Mouse (Mus musculus) embryonic facial prominence, embryonic 15.5 days (tissue): ENCODE results near the gene Tab2. TPM values are rescaled to one million over a fixed set of nuclear protein-coding genes. Genes with fewer than 3 reads are reported as not detected.

ENCODE experiments used
- ATAC-seq: fragments of 200-750 bp; cut with Nextera tagmentation; 2 replicates; pipeline ENCODE4 v1.8.0; 2017; ENCODE audit warnings: low read depth, moderate TSS enrichment; ENCODE audit not compliant: insufficient number of reproducible peaks, low FRiP score, low TSS enrichment
- H3K27ac ChIP-seq: fragments of 300-500 bp; sonication (generic); replicated peaks from 2 replicates; pipeline ENCODE4 v1.5.1; 2015; ENCODE audit warnings: mild to moderate bottlenecking, inconsistent platforms
- H3K27me3 ChIP-seq: fragments of 300-500 bp; sonication (generic); 2 replicates; pipeline ENCODE4 v1.6.1; 2015; ENCODE audit warnings: inconsistent platforms
- H3K36me3 ChIP-seq: fragments of 300-500 bp; sonication (generic); 2 replicates; pipeline ENCODE4 v1.6.1; 2015; ENCODE audit warnings: mild to moderate bottlenecking, inconsistent platforms
- H3K4me1 ChIP-seq: fragments of 300-500 bp; sonication (generic); 2 replicates; pipeline ENCODE4 v1.6.1; 2015; ENCODE audit warnings: inconsistent platforms
- H3K4me2 ChIP-seq: fragments of 300-500 bp; sonication (generic); replicated peaks from 2 replicates; pipeline ENCODE4 v1.6.1; 2015; ENCODE audit warnings: mild to moderate bottlenecking, inconsistent platforms
- H3K4me3 ChIP-seq: fragments of 300-500 bp; sonication (generic); replicated peaks from 2 replicates; pipeline ENCODE4 v1.5.1; 2015; ENCODE audit warnings: mild to moderate bottlenecking, inconsistent platforms
- H3K9ac ChIP-seq: fragments of 300-500 bp; sonication (generic); 2 replicates; pipeline ENCODE4 v1.6.1; 2015; ENCODE audit warnings: inconsistent platforms
- H3K9me3 ChIP-seq: fragments of 300-500 bp; sonication (generic); replicated peaks from 2 replicates; pipeline ENCODE4 v1.6.1; 2016; ENCODE audit warnings: inconsistent platforms
- WGBS: fragments of 180-500 bp; shearing (Covaris S2); methylation state at CpG from one replicate; pipeline ENCODE4 v1.1.7; 2015; 5-methylcytosine and 5-hydroxymethylcytosine counted together
- polyA plus RNA-seq: library from polyadenylated mRNA; unstranded; fragments of >200 nt; fragmentation: Nextera tagmentation; extraction: Ambion mirVana; gene quantifications from 2 replicates; pipeline ENCODE4 v1.2.1, GENCODE M21; 2015

Gene Tab2
- polyA plus RNA-seq, 1 experiment from 2014 or later = 20.7 TPM

- Histone ChIP-seq H3K9me3 (no peaks in the 10 kb centered on the region), H3K27ac (no peak overlapping the region), H3K4me3 (no peak overlapping the region), H3K36me3 (0 out of 2 replicates have a peak, but pooled peaks cover 4% of the 10 kb centered on the region), H3K9ac (no peak overlapping the region), H3K27me3 (no peaks in the 10 kb centered on the region), H3K4me1 (peaks cover 5% of the 10 kb centered on the region; the same call in 1 of the 2 replicates), H3K4me2 (no peak overlapping the region)
- ATAC-seq = no peak
- 34% methylated on average over 3 of the region's 3 CpGs for WGBS
These were observed 13.0 kb downstream of the Tab2 start for GRCm38 (mm10) chr10:7943006-7943405.

- no peak overlapping the region for H3K4me2 ChIP-seq
- H3K27ac ChIP-seq = no peak overlapping the region
- no peak for ATAC-seq
- no peaks in the 10 kb centered on the region for H3K36me3 ChIP-seq
- H3K4me3 ChIP-seq = no peak overlapping the region
- H3K9ac ChIP-seq = no peak overlapping the region
- H3K27me3 ChIP-seq = no peaks in the 10 kb centered on the region
- H3K4me1 ChIP-seq = no peaks in the 10 kb centered on the region
- H3K9me3 ChIP-seq = no peaks in the 10 kb centered on the region
- WGBS = 81% methylated on average over 6 of the region's 6 CpGs
These were observed 19.4 kb downstream of the Tab2 start for GRCm38 (mm10) chr10:7936556-7937192.

- Histone ChIP-seq H3K27ac (no peak overlapping the region), H3K4me3 (no peak overlapping the region), H3K9me3 (no peaks in the 10 kb centered on the region), H3K36me3 (no peaks in the 10 kb centered on the region), H3K4me2 (no peak overlapping the region), H3K4me1 (no peaks in the 10 kb centered on the region), H3K27me3 (no peaks in the 10 kb centered on the region), H3K9ac (no peak overlapping the region)
- ATAC-seq = no peak
- WGBS = 78% methylated on average over 2 of the region's 2 CpGs
These were observed 23.1 kb downstream of the Tab2 start for GRCm38 (mm10) chr10:7932958-7933357.

GRCm38 (mm10) chr10:7928996-7929395 lies 27.0 kb downstream of the Tab2 start:
- Histone ChIP-seq H3K27me3 (no peaks in the 10 kb centered on the region), H3K9me3 (no peaks in the 10 kb centered on the region), H3K4me2 (no peak overlapping the region), H3K9ac (no peak overlapping the region), H3K4me3 (no peak overlapping the region), H3K4me1 (no peaks in the 10 kb centered on the region), H3K27ac (no peak overlapping the region), H3K36me3 (no peaks in the 10 kb centered on the region)
- 80% methylated on average over 9 of the region's 9 CpGs for WGBS
- no peak for ATAC-seq

- Histone ChIP-seq H3K4me2 (no peak overlapping the region), H3K4me3 (no peak overlapping the region), H3K36me3 (peaks cover 12% of the 10 kb centered on the region), H3K9ac (no peak overlapping the region), H3K27ac (no peak overlapping the region), H3K9me3 (no peaks in the 10 kb centered on the region), H3K4me1 (no peaks in the 10 kb centered on the region), H3K27me3 (no peaks in the 10 kb centered on the region)
- ATAC-seq = no peak
- WGBS = 70% methylated on average over 11 of the region's 11 CpGs
These were observed 30.5 kb downstream of the Tab2 start for GRCm38 (mm10) chr10:7925481-7925880.

GRCm38 (mm10) chr10:7923433-7923832 lies 32.6 kb downstream of the Tab2 start:
- 87% methylated on average over 1 of the region's 1 CpGs for WGBS
- no peak overlapping the region for H3K27ac ChIP-seq
- H3K4me3 ChIP-seq = no peak overlapping the region
- H3K4me2 ChIP-seq = no peak overlapping the region
- H3K27me3 ChIP-seq = no peaks in the 10 kb centered on the region
- H3K4me1 ChIP-seq = no peaks in the 10 kb centered on the region
- H3K9me3 ChIP-seq = no peaks in the 10 kb centered on the region
- H3K36me3 ChIP-seq = peaks cover 32% of the 10 kb centered on the region
- no peak overlapping the region for H3K9ac ChIP-seq
- ATAC-seq = no peak

GRCm38 (mm10) chr10:7911268-7911667 lies 44.8 kb downstream of the Tab2 start:
- 53% methylated on average over 10 of the region's 10 CpGs for WGBS

GRCm38 (mm10) chr10:7907151-7907550 lies 48.9 kb downstream of the Tab2 start:
- Histone ChIP-seq H3K27ac (no peak overlapping the region), H3K4me3 (no peak overlapping the region), H3K4me1 (0 out of 2 replicates have a peak, but pooled peaks cover 3% of the 10 kb centered on the region), H3K9ac (no peak overlapping the region), H3K27me3 (no peaks in the 10 kb centered on the region), H3K36me3 (peaks cover 57% of the 10 kb centered on the region), H3K9me3 (no peaks in the 10 kb centered on the region), H3K4me2 (no peak overlapping the region)
- ATAC-seq = no peak
- WGBS = 81% methylated on average over 12 of the region's 12 CpGs

More at GRCm38 (mm10) chr10:7911268-7911667, 44.8 kb downstream of the Tab2 start:
- no peaks in the 10 kb centered on the region for H3K27me3 ChIP-seq
- no peak for ATAC-seq
- 0 out of 2 replicates have a peak, but pooled peaks cover 3% of the 10 kb centered on the region for H3K4me1 ChIP-seq
- H3K9ac ChIP-seq = no peak overlapping the region
- no peak overlapping the region for H3K4me2 ChIP-seq
- no peak overlapping the region for H3K4me3 ChIP-seq
- no peak overlapping the region for H3K27ac ChIP-seq
- H3K9me3 ChIP-seq = no peaks in the 10 kb centered on the region
- H3K36me3 ChIP-seq = peaks cover 34% of the 10 kb centered on the region

- H3K27me3 ChIP-seq = no peaks in the 10 kb centered on the region
- no peaks in the 10 kb centered on the region for H3K9me3 ChIP-seq
- H3K36me3 ChIP-seq = peaks cover 57% of the 10 kb centered on the region
- 94% methylated on average over 5 of the region's 5 CpGs for WGBS
- H3K4me1 ChIP-seq = no peaks in the 10 kb centered on the region
- H3K9ac ChIP-seq = no peak overlapping the region
- H3K27ac ChIP-seq = no peak overlapping the region
- H3K4me2 ChIP-seq = no peak overlapping the region
- ATAC-seq = no peak
- H3K4me3 ChIP-seq = no peak overlapping the region
These were observed 51.9 kb downstream of the Tab2 start for GRCm38 (mm10) chr10:7904157-7904556.

- no peaks in the 10 kb centered on the region for H3K4me1 ChIP-seq
- H3K27me3 ChIP-seq = no peaks in the 10 kb centered on the region
- no peak for ATAC-seq
- no peaks in the 10 kb centered on the region for H3K9me3 ChIP-seq
- H3K27ac ChIP-seq = no peak overlapping the region
- 79% methylated on average over 14 of the region's 14 CpGs for WGBS
- H3K9ac ChIP-seq = no peak overlapping the region
- H3K4me2 ChIP-seq = no peak overlapping the region
- no peak overlapping the region for H3K4me3 ChIP-seq
- peaks cover 31% of the 10 kb centered on the region for H3K36me3 ChIP-seq
These were observed 55.1 kb downstream of the Tab2 start for GRCm38 (mm10) chr10:7900719-7901627.

GRCm38 (mm10) chr10:7888256-7888868 lies 67.7 kb downstream of the Tab2 start:
- Histone ChIP-seq H3K27me3 (no peaks in the 10 kb centered on the region), H3K27ac (0 out of 2 replicates have a peak overlapping the region, but pooled peaks have one; percentile 11), H3K36me3 (no peaks in the 10 kb centered on the region), H3K4me1 (no peaks in the 10 kb centered on the region), H3K9me3 (no peaks in the 10 kb centered on the region), H3K4me2 (no peak overlapping the region), H3K4me3 (no peak overlapping the region), H3K9ac (no peak overlapping the region)
- ATAC-seq = no peak
- 72% methylated on average over 11 of the region's 11 CpGs for WGBS
